Mouse (Mus musculus) megakaryocyte, embryonic 14.5 days (primary cell): Measurements from ENCODE around the gene Slc19a3.

Source experiments
- FLI1 ChIP-seq: IDR thresholded peaks from 2 replicates; pipeline ENCODE4 v1.6.1; 2012; ENCODE audit warnings: low read length, inconsistent platforms, mixed read lengths
- GATA1 ChIP-seq: IDR thresholded peaks from 3 replicates; pipeline ENCODE4 v1.6.1; 2012; ENCODE audit warnings: mixed read lengths, low read length, inconsistent platforms, borderline replicate concordance

DNA sequence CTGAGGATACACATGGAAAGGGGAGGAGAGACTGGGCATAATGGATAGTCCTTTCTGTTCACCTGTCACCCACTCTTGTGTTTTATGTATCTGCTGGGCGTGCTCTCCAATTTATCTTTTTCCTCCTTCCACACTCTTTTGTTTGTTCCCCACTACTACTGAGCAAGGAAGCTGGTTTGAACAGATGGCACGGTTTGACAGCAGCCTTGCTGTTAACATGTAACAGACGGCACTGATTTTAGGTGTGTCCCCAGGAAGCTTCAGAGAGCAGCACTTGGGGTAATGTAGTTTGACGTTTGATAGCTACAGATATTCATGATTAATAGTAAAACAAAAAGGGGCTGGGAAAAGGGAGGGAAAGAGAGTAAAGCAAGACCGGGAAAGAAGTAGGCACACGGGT, 30.8 kb downstream of the Slc19a3 start:
- TF ChIP-seq GATA1: no peak
- no peak for TF ChIP-seq FLI1
